Mouse (Mus musculus): ENCODE measurements around the gene Ogn. TPM values are rescaled to one million over a fixed set of nuclear protein-coding genes. Genes with fewer than 3 reads are reported as not detected.
"Not testable (repeated sequence)": the region's sequence is repeated elsewhere in the genome, so short reads cannot be mapped to it uniquely, and the experiment has no call there.

Gene Ogn
- total and polyA plus RNA-seq, 2 experiments from 2014 or later, result 9.4 to 14.5 TPM

GRCm38 (mm10) chr13:49583859-49584258 lies 24.0 kb upstream of the Ogn start:
- TF ChIP-seq CTCF (IDR thresholded peaks at IDR 0.05; ENCODE audit: low read depth), result no peak
- ATAC-seq (no peak), DNase-seq (ENCODE audit: low spot score) (no peak)

GRCm38 (mm10) chr13:49584307-49585005 lies 23.4 kb upstream of the Ogn start:
- DNase-seq (ENCODE audit: low spot score) (peak; percentile 43), ATAC-seq (no peak)
- Histone ChIP-seq H3K4me2 (ENCODE audit: low read depth, low read length) (no peak overlapping the region), H3K4me1 (ENCODE audit: insufficient read depth, low read length) (no peaks in the 10 kb centered on the region), H3K36me3 (ENCODE audit: insufficient read depth, low read length) (no peaks in the 10 kb centered on the region), H3K27me3 (ENCODE audit: insufficient read depth, low read length) (no peaks in the 10 kb centered on the region), H3K9ac (replicated peaks; ENCODE audit: low read length) (no peak overlapping the region), H3K27ac (no peak overlapping the region), H3K4me3 (ENCODE audit: low read length) (no peak overlapping the region), H3K9me3 (ENCODE audit: low read length) (no peaks in the 10 kb centered on the region)
- TF ChIP-seq CTCF (IDR thresholded peaks at IDR 0.05; ENCODE audit: low read depth), result no peak
- WGBS, result 71% methylated on average over 8 of the region's 8 CpGs

More at GRCm38 (mm10) chr13:49583859-49584258, 24.0 kb upstream of the Ogn start:
- Histone ChIP-seq H3K4me2 (ENCODE audit: low read depth, low read length) (no peak overlapping the region), H3K27ac (no peak overlapping the region), H3K27me3 (ENCODE audit: insufficient read depth, low read length) (no peaks in the 10 kb centered on the region), H3K4me3 (ENCODE audit: low read length) (no peak overlapping the region), H3K36me3 (ENCODE audit: insufficient read depth, low read length) (no peaks in the 10 kb centered on the region), H3K4me1 (ENCODE audit: insufficient read depth, low read length) (no peaks in the 10 kb centered on the region), H3K9me3 (ENCODE audit: low read length) (no peaks in the 10 kb centered on the region), H3K9ac (replicated peaks; ENCODE audit: low read length) (no peak overlapping the region)

- Histone ChIP-seq H3K4me3 (ENCODE audit: low read length) (no peak overlapping the region), H3K4me1 (ENCODE audit: insufficient read depth, low read length) (no peaks in the 10 kb centered on the region), H3K36me3 (ENCODE audit: insufficient read depth, low read length) (no peaks in the 10 kb centered on the region), H3K9ac (replicated peaks; ENCODE audit: low read length) (no peak overlapping the region), H3K4me2 (ENCODE audit: low read depth, low read length) (no peak overlapping the region), H3K27ac (no peak overlapping the region), H3K9me3 (ENCODE audit: low read length) (no peaks in the 10 kb centered on the region), H3K27me3 (ENCODE audit: insufficient read depth, low read length) (no peaks in the 10 kb centered on the region)
- ATAC-seq (no peak), DNase-seq (ENCODE audit: low spot score) (no peak)
- 95% methylated on average over 6 of the region's 6 CpGs for WGBS
- TF ChIP-seq CTCF (IDR thresholded peaks at IDR 0.05; ENCODE audit: low read depth), result no peak
These were observed 21.8 kb upstream of the Ogn start for GRCm38 (mm10) chr13:49586062-49586461.

- H3K4me3 ChIP-seq (ENCODE audit: low read length); H3K9ac ChIP-seq (replicated peaks; ENCODE audit: low read length); H3K27me3 ChIP-seq (ENCODE audit: insufficient read depth, low read length); H3K27ac ChIP-seq; H3K4me1 ChIP-seq (ENCODE audit: insufficient read depth, low read length); DNase-seq (ENCODE audit: low spot score); H3K36me3 ChIP-seq (ENCODE audit: insufficient read depth, low read length); H3K9me3 ChIP-seq (ENCODE audit: low read length); ATAC-seq; H3K4me2 ChIP-seq (ENCODE audit: low read depth, low read length): not testable (repeated sequence)
- WGBS, result 39% methylated on average over 2 of the region's 2 CpGs
These were observed 5.3 kb upstream of the Ogn start for GRCm38 (mm10) chr13:49602541-49602940.

- no peak for DNase-seq (ENCODE audit: low spot score)
- Histone ChIP-seq H3K36me3 (ENCODE audit: insufficient read depth, low read length) (no peaks in the 10 kb centered on the region), H3K9ac (replicated peaks; ENCODE audit: low read length) (no peak overlapping the region), H3K27me3 (ENCODE audit: insufficient read depth, low read length) (no peaks in the 10 kb centered on the region), H3K4me1 (ENCODE audit: insufficient read depth, low read length) (no peaks in the 10 kb centered on the region), H3K4me2 (ENCODE audit: low read depth, low read length) (no peak overlapping the region), H3K9me3 (ENCODE audit: low read length) (no peaks in the 10 kb centered on the region), H3K27ac (no peak overlapping the region), H3K4me3 (ENCODE audit: low read length) (no peak overlapping the region)
- TF ChIP-seq CTCF (IDR thresholded peaks at IDR 0.05; ENCODE audit: low read depth), result no peak
- no peak for ATAC-seq
These were observed 4.2 kb upstream of the Ogn start for GRCm38 (mm10) chr13:49603603-49604002.

GRCm38 (mm10) chr13:49608589-49609322 lies 910 bp downstream of the Ogn start:
- H3K9me3 ChIP-seq (ENCODE audit: low read length), result no peaks in the 10 kb centered on the region
- no peaks in the 10 kb centered on the region for H3K27me3 ChIP-seq (ENCODE audit: insufficient read depth, low read length)
- H3K27ac ChIP-seq, result no peak overlapping the region
- ATAC-seq (no peak), DNase-seq (ENCODE audit: low spot score) (no peak)
- TF ChIP-seq CTCF (IDR thresholded peaks at IDR 0.05; ENCODE audit: low read depth), result no peak
- no peak overlapping the region for H3K4me3 ChIP-seq (ENCODE audit: low read length)
- no peaks in the 10 kb centered on the region for H3K36me3 ChIP-seq (ENCODE audit: insufficient read depth, low read length)
- H3K4me2 ChIP-seq (ENCODE audit: low read depth, low read length), result no peak overlapping the region
- H3K4me1 ChIP-seq (ENCODE audit: insufficient read depth, low read length), result no peaks in the 10 kb centered on the region
- 78% methylated on average over 4 of the region's 4 CpGs for WGBS
- H3K9ac ChIP-seq (replicated peaks; ENCODE audit: low read length), result no peak overlapping the region

GRCm38 (mm10) chr13:49617021-49617420 lies 9.2 kb downstream of the Ogn start:
- TF ChIP-seq CTCF (IDR thresholded peaks at IDR 0.05; ENCODE audit: low read depth), result no peak
- no peak for DNase-seq (ENCODE audit: low spot score)
- Histone ChIP-seq H3K9me3 (ENCODE audit: low read length) (no peaks in the 10 kb centered on the region), H3K4me3 (ENCODE audit: low read length) (no peak overlapping the region), H3K9ac (replicated peaks; ENCODE audit: low read length) (no peak overlapping the region), H3K27me3 (ENCODE audit: insufficient read depth, low read length) (no peaks in the 10 kb centered on the region), H3K36me3 (ENCODE audit: insufficient read depth, low read length) (no peaks in the 10 kb centered on the region), H3K4me1 (ENCODE audit: insufficient read depth, low read length) (no peaks in the 10 kb centered on the region), H3K4me2 (ENCODE audit: low read depth, low read length) (no peak overlapping the region), H3K27ac (no peak overlapping the region)
- no peak for ATAC-seq
- WGBS, result 95% methylated on average over 3 of the region's 3 CpGs
